ENCODE assay signal across 27 mouse cellular contexts in genomic region chr5:138219864-138220263, GRCm38 (mm10). TPM values are rescaled to one million over a fixed set of nuclear protein-coding genes. Genes with fewer than 3 reads are reported as not detected.
A peak's percentile ranks its signal among the peaks of the same experiment; 100 is the strongest.
DNase-seq lines count a peak whose midpoint lies in the region; ATAC-seq and TF ChIP-seq lines count a peak whose summit lies in the region.
"Had no signal": no experiment of that assay in that cellular context is flagged by ENCODE, and none has a peak within 500 bp of the region (broad histone marks: within the 10 kb centered on the region; RNA-seq: fewer than 3 reads in every experiment).

No protein-coding gene starts in this region.

- WGBS in kidney, adult 2 months, result 8% methylated on average over 2 of the region's 2 CpGs
- WGBS in kidney, embryonic 14.5 days, result 21% methylated on average over 2 of the region's 2 CpGs
- 20% methylated on average over 2 of the region's 2 CpGs for WGBS in kidney, embryonic 16.5 days

- ATAC-seq in kidney, embryonic 14.5 days (ENCODE audit: low FRiP score, low TSS enrichment), result peak; percentile 66; the same call in 1 of the 2 replicates
- peak; percentile 89 for ATAC-seq in kidney, embryonic 16.5 days (ENCODE audit: low FRiP score, low TSS enrichment)
- ATAC-seq: activated CD4-positive, CD25-positive, alpha-beta regulatory T cell, adult 4 months; CD4-positive, CD25-positive, alpha-beta regulatory T cell, adult 4 months; forebrain, embryonic 13.5 days; forebrain, embryonic 15.5 days; Patski had no signal

- no peak overlapping the region for H3K4me3 ChIP-seq in kidney, adult 2 months (ENCODE audit: insufficient read depth, low read depth, low read length)
- no peak overlapping the region for H3K4me3 ChIP-seq in kidney, embryonic 14.5 days (ENCODE audit: low read length)
- no peak overlapping the region for H3K4me3 ChIP-seq in kidney, embryonic 16.5 days (ENCODE audit: low read length)
- H3K4me3 ChIP-seq: embryonic facial prominence, embryonic 10.5 days; embryonic facial prominence, embryonic 12.5 days; forebrain, embryonic 13.5 days; forebrain, embryonic 15.5 days had no signal

- H3K27ac ChIP-seq in kidney, adult 2 months (ENCODE audit: insufficient read depth, low read depth, low read length), result no peak overlapping the region
- H3K27ac ChIP-seq in kidney, embryonic 14.5 days (ENCODE audit: low read depth, low read length), result peak overlapping the region; percentile 77; the same call in 1 of the 2 replicates
- peak overlapping the region; percentile 79 for H3K27ac ChIP-seq in kidney, embryonic 16.5 days (ENCODE audit: low read length)
- H3K27ac ChIP-seq: embryonic facial prominence, embryonic 10.5 days; embryonic facial prominence, embryonic 12.5 days; forebrain, embryonic 13.5 days; forebrain, embryonic 15.5 days had no signal

- no peak for TF ChIP-seq CTCF in kidney, adult 2 months (conservative IDR thresholded peaks at IDR 0.05; ENCODE audit: insufficient read depth, insufficient read length, low read depth, low read length)

- no peaks in the 10 kb centered on the region for H3K27me3 ChIP-seq in kidney, adult 2 months (replicated peaks; ENCODE audit: control insufficient read depth, insufficient read depth, low read length)
- no peaks in the 10 kb centered on the region for H3K27me3 ChIP-seq in kidney, embryonic 14.5 days (ENCODE audit: control insufficient read depth, insufficient read depth, low read length)
- H3K27me3 ChIP-seq in kidney, embryonic 16.5 days (ENCODE audit: insufficient read depth, low read length), result no peaks in the 10 kb centered on the region
- H3K27me3 ChIP-seq: CH12.LX; embryonic facial prominence, embryonic 12.5 days; forebrain, embryonic 13.5 days; forebrain, embryonic 15.5 days had no signal

- no peak overlapping the region for H3K9ac ChIP-seq in kidney, embryonic 14.5 days (ENCODE audit: low read depth, low read length)
- no peak overlapping the region for H3K9ac ChIP-seq in kidney, embryonic 16.5 days (replicated peaks; ENCODE audit: low read length)
- H3K9ac ChIP-seq: embryonic facial prominence, embryonic 12.5 days; forebrain, embryonic 13.5 days; forebrain, embryonic 15.5 days had no signal

- H3K4me1 ChIP-seq in kidney, adult 2 months (ENCODE audit: control insufficient read depth, insufficient read depth, low read length), result 0 out of 2 replicates have a peak, but pooled peaks cover 3% of the 10 kb centered on the region
- H3K4me1 ChIP-seq in kidney, embryonic 14.5 days (ENCODE audit: control insufficient read depth, insufficient read depth, low read length), result no peaks in the 10 kb centered on the region
- 0 out of 2 replicates have a peak, but pooled peaks cover 4% of the 10 kb centered on the region for H3K4me1 ChIP-seq in kidney, embryonic 16.5 days (ENCODE audit: insufficient read depth, low read length)
- H3K4me1 ChIP-seq: embryonic facial prominence, embryonic 10.5 days; embryonic facial prominence, embryonic 12.5 days; forebrain, embryonic 13.5 days; forebrain, embryonic 15.5 days had no signal

- H3K9me3 ChIP-seq in kidney, embryonic 14.5 days (ENCODE audit: control insufficient read depth, low read length), result peaks cover 13% of the 10 kb centered on the region; the same call in 1 of the 2 replicates
- H3K9me3 ChIP-seq in kidney, embryonic 16.5 days (ENCODE audit: low read length), result peaks cover 21% of the 10 kb centered on the region
- H3K9me3 ChIP-seq: forebrain, embryonic 15.5 days; G1E had no signal

- peak; percentile 20 for DNase-seq in kidney, adult 2 months
- DNase-seq in kidney, postnatal 14 days, result no peak
- no peak for DNase-seq in kidney, postnatal 10 days
- DNase-seq in kidney, postnatal 25 days, result no peak
- DNase-seq: adrenal gland, adult 8-10 months; adrenal gland, postnatal 14 days; adrenal gland, postnatal 36 days; B cell, adult 2 months; cerebellum, adult 11-12 months; cerebellum, adult 2 months; cerebellum, adult 9-10 months; cerebellum, postnatal 10 days; cerebellum, postnatal 25 days had no signal

- H3K36me3 ChIP-seq in kidney, adult 2 months (ENCODE audit: control insufficient read depth, insufficient read depth, low read length), result no peaks in the 10 kb centered on the region
- no peaks in the 10 kb centered on the region for H3K36me3 ChIP-seq in kidney, embryonic 14.5 days (ENCODE audit: control insufficient read depth, insufficient read depth, low read length)
- H3K36me3 ChIP-seq in kidney, embryonic 16.5 days (ENCODE audit: insufficient read depth, low read length), result no peaks in the 10 kb centered on the region
- H3K36me3 ChIP-seq: embryonic facial prominence, embryonic 10.5 days; embryonic facial prominence, embryonic 12.5 days; forebrain, embryonic 15.5 days; G1E had no signal

- no peak for TF ChIP-seq POLR2A in kidney, adult 2 months (IDR thresholded peaks at IDR 0.05; ENCODE audit: low read depth, low read length)

- H3K4me2 ChIP-seq in kidney, embryonic 14.5 days (replicated peaks; ENCODE audit: low read depth, low read length), result no peak overlapping the region
- no peak overlapping the region for H3K4me2 ChIP-seq in kidney, embryonic 16.5 days (replicated peaks; ENCODE audit: low read depth, low read length)
- H3K4me2 ChIP-seq: embryonic facial prominence, embryonic 12.5 days; forebrain, embryonic 13.5 days; forebrain, embryonic 15.5 days had no signal

RNA-seq across cellular contexts. Expression of gene Nxpe5, which starts 5.8 kb away (rescaled TPM):
- polyA plus RNA-seq in kidney, adult 2 months (2012; rRNA removed), result 0.26 and 0.33 TPM in 2 replicates
- 0.07 TPM in 1 of 2 replicates, not detected in the other for polyA plus RNA-seq in kidney, embryonic 14.5 days (2014; fragmentation: Nextera tagmentation; extraction: Ambion mirVana)
- polyA plus RNA-seq in kidney, embryonic 16.5 days (2015; fragmentation: Nextera tagmentation; extraction: Ambion mirVana), result 0.06 TPM in 2 replicates
- polyA plus RNA-seq: cerebellum, adult 2 months; cortical plate, adult 2 months; embryonic facial prominence, embryonic 10.5 days; embryonic facial prominence, embryonic 12.5 days; embryonic facial prominence, embryonic 14.5 days; forebrain, embryonic 11.5 days; forebrain, embryonic 13.5 days; forebrain, embryonic 15.5 days; G1E had no signal

RNA-seq across cellular contexts. Expression of gene Mblac1, which starts 25.8 kb away (rescaled TPM):
- 3.6 and 4.4 TPM in 2 replicates for polyA plus RNA-seq in kidney, adult 2 months (2012; rRNA removed)
- polyA plus RNA-seq in kidney, embryonic 14.5 days (2014; fragmentation: Nextera tagmentation; extraction: Ambion mirVana), result 9.7 and 10.2 TPM in 2 replicates
- 9.6 and 11.2 TPM in 2 replicates for polyA plus RNA-seq in kidney, embryonic 16.5 days (2015; fragmentation: Nextera tagmentation; extraction: Ambion mirVana)
- polyA plus RNA-seq: CD4-positive, CD25-positive, alpha-beta regulatory T cell, adult 4 months had no signal

RNA-seq across cellular contexts. Expression of gene Cnpy4, which starts 32.6 kb away (rescaled TPM):
- polyA plus RNA-seq in kidney, adult 2 months (2012; rRNA removed), result 4.2 and 5.7 TPM in 2 replicates
- 57.8 and 61.5 TPM in 2 replicates for polyA plus RNA-seq in kidney, embryonic 14.5 days (2014; fragmentation: Nextera tagmentation; extraction: Ambion mirVana)
- polyA plus RNA-seq in kidney, embryonic 16.5 days (2015; fragmentation: Nextera tagmentation; extraction: Ambion mirVana), result 64.7 and 67.0 TPM in 2 replicates

RNA-seq across cellular contexts. Expression of gene Taf6, which starts 32.6 kb away (rescaled TPM):
- 52.6 and 56.3 TPM in 2 replicates for polyA plus RNA-seq in kidney, adult 2 months (2012; rRNA removed)
- 80.9 and 109 TPM in 2 replicates for polyA plus RNA-seq in kidney, embryonic 14.5 days (2014; fragmentation: Nextera tagmentation; extraction: Ambion mirVana)
- 104 and 109 TPM in 2 replicates for polyA plus RNA-seq in kidney, embryonic 16.5 days (2015; fragmentation: Nextera tagmentation; extraction: Ambion mirVana)

RNA-seq across cellular contexts. Expression of gene Lamtor4, which starts 35.4 kb away (rescaled TPM):
- 362 and 389 TPM in 2 replicates for polyA plus RNA-seq in kidney, adult 2 months (2012; rRNA removed)
- 47.7 and 66.4 TPM in 2 replicates for polyA plus RNA-seq in kidney, embryonic 14.5 days (2014; fragmentation: Nextera tagmentation; extraction: Ambion mirVana)
- 61.2 and 70.0 TPM in 2 replicates for polyA plus RNA-seq in kidney, embryonic 16.5 days (2015; fragmentation: Nextera tagmentation; extraction: Ambion mirVana)
